Mouse (Mus musculus): ENCODE results near the gene Letmd1. TPM values are rescaled to one million over a fixed set of nuclear protein-coding genes. Genes with fewer than 3 reads are reported as not detected.
"Not testable (repeated sequence)": the region's sequence is repeated elsewhere in the genome, so short reads cannot be mapped to it uniquely, and the experiment has no call there.

Letmd1 gene
- 28.9 and 30.2 TPM in 2 replicates for total RNA-seq (2017)

DNA sequence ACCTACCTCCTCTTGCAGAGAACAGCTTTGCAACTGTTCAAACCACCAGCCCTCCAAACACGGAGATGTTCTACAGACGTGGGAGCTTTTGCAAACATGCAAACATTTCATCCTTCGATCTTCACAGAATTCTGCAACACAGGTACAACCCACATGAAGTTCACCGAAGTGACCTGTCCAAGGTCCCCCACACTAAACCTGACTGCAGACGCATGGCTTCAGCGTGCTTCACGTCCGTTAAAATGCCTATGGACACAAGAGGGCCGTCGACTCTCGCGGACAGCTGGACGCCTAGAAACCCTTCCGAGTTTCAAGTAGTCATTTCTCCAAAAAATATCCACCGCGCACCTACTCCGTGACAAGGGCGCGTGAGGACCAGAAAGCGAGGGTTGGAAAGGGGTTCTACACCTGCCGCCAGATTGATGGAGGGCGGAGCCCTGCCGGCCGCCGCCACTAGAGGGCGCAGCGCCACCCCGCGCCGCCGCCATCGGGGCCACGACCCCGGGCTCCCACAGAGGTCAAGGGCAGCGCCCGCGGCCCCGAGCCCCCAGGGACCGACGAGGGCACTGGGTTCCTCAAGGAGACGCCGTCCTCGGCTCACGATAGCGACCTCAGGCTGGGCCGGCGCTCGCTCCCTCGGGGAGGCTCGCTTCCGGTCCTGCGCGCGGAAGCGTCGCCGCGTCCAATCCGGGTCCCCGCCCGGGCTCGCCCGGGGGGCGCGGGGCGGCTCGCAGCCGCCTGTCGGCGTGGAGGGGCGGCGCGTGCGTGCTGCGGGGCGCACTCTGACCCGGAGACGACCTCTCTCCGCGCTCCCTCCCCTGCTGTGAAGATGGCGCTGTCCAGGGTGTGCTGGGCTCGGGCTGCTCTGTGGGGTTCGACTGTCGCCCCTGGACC lies at the start of gene Letmd1:
TSS of gene Letmd1 (plus strand) at position 729 of the 894 bp plus-strand sequence.
- peak; percentile 76 for ATAC-seq (ENCODE audit: extremely low read depth, insufficient number of reproducible peaks, low FRiP score, poor library complexity, severe bottlenecking)

DNA sequence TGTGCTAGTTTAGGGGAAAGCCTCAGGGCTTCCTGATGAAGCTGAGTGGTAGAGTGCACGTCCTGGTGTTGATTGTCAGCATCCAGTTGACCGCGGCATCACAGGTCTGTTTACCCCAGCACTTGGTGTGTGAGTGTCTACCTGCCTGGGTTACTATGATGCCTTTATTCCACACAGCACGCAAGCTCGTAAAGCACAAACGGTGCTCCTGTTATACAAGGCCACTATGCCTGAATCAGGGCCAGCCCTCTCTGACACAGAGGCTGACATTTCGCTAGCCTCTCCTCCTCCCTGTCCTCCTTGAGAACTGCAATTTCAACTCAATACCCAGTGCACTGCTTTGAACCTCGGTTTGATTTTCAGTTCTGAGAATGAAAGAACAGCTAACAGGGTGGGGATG lies 49.5 kb upstream of the Letmd1 start:
- ATAC-seq (ENCODE audit: extremely low read depth, insufficient number of reproducible peaks, low FRiP score, poor library complexity, severe bottlenecking) = no peak

GRCm38 (mm10) chr15:100419901-100420745 lies 48.7 kb upstream of the Letmd1 start:
- ATAC-seq (ENCODE audit: extremely low read depth, insufficient number of reproducible peaks, low FRiP score, poor library complexity, severe bottlenecking) = no peak

- ATAC-seq (ENCODE audit: extremely low read depth, insufficient number of reproducible peaks, low FRiP score, poor library complexity, severe bottlenecking) = no peak
Measured at GRCm38 (mm10) chr15:100421059-100421757, 47.6 kb upstream of the Letmd1 start.

- not testable (repeated sequence) for ATAC-seq (ENCODE audit: extremely low read depth, insufficient number of reproducible peaks, low FRiP score, poor library complexity, severe bottlenecking)
Measured at GRCm38 (mm10) chr15:100421758-100422197, 47.0 kb upstream of the Letmd1 start, which contains the start of gene Gm5475. Gene Gm5475 (plus strand): TSS chr15:100422147.

DNA sequence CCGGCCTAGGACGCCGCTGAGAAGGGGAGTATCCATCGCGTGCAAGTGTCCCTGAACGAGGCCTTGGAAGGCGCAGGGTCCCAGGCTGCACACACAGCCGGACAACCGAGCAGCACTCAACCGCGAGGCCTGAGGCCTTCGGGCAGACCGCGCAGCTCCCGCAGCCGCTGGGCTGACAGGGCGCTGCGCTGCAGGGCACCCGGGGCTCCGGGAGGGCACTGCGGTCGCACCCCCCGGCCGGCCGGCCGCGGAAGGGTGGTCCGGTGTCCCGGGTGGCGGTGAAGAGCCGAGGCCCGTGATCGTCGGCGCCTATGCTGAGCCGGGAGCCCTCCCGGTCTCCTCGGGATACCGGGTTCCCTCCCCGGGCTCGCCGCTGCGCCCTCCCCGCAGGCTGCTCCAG lies 46.3 kb upstream of the Letmd1 start:
- no peak for ATAC-seq (ENCODE audit: extremely low read depth, insufficient number of reproducible peaks, low FRiP score, poor library complexity, severe bottlenecking)

GRCm38 (mm10) chr15:100422899-100423860 lies 45.6 kb upstream of the Letmd1 start:
- ATAC-seq (ENCODE audit: extremely low read depth, insufficient number of reproducible peaks, low FRiP score, poor library complexity, severe bottlenecking) = peak; percentile 78

DNA sequence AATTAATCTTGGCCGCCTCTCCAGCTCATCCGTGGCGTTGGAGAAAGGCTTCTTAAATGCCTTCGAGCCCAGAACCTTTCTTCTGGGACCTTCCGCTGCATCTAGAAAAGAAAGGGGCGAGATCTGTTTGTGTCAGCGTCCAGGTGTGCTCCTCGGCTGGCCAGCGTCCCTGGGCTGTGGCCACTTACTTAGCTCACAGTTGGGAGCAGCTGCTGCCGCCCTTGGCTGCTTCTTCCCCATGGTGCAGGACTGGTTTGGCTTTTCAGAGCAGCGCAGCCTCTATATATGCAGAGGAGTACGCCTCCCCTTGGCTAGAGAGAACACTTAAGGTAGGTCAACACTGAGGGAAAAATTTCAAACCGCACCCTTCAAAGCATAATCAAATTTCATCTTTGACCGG lies 44.9 kb upstream of the Letmd1 start:
- no peak for ATAC-seq (ENCODE audit: extremely low read depth, insufficient number of reproducible peaks, low FRiP score, poor library complexity, severe bottlenecking)

DNA sequence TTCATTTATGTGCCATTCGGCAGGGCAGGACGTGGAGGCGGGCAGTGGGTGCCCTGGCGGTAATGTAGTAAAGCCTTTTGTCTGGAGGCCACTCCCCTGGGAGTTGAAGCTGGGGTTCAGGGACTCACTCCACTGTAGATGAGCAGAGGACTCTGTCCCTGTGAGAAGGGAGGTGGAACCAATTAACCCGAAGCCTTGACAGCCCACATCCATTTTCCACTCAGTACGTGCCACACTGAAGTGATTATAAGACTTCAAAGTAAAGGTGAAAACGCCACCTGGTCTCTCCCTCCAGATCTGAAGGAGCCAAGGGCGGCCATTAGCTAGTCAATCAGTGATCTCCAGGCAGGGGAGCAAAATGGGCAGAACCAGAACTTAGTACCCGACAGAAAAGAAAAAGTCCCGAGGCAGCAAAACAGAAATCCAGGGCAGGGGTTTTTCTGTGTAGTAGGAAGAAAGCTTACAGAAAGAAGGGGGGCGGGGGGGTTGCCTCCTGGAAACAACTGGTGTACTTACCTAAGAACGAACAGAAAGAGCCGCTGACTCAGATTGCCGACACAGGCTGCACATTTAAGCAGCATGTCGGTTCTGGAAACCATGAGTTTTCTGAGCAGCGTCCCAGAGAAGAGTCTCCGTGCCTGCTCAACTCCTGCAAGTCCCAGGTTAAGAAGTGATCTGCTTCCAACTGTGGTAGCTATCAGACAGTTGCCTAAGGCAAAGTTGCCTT lies 44.3 kb upstream of the Letmd1 start, which contains the start of gene Slc11a2:
TSS of gene Slc11a2 (minus strand) at position 677 of the 727 bp plus-strand sequence.
- ATAC-seq (ENCODE audit: extremely low read depth, insufficient number of reproducible peaks, low FRiP score, poor library complexity, severe bottlenecking) = no peak

- no peak for ATAC-seq (ENCODE audit: extremely low read depth, insufficient number of reproducible peaks, low FRiP score, poor library complexity, severe bottlenecking)
Measured at GRCm38 (mm10) chr15:100428296-100428905, 40.4 kb upstream of the Letmd1 start.

- no peak for ATAC-seq (ENCODE audit: extremely low read depth, insufficient number of reproducible peaks, low FRiP score, poor library complexity, severe bottlenecking)
Measured at GRCm38 (mm10) chr15:100429959-100430565, 38.8 kb upstream of the Letmd1 start.

DNA sequence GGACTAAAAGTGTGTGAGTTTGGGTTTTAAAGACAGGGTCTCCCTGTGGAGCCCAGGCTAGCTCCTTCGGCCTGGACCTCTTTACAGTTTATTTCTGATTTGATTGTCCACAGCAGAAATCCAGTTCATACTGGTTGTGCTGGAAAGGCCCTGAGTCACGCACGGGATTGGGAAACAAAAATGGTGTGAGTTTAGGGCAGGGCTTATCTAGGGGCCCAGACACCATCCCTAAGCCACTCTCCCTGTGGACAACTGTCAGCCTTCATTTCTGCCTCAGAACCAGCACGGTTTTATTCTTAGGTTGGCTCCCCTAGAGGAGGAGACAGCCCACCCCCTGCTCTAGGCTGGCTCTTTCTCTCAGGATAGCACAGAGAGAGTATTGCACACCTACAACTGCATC lies 35.6 kb upstream of the Letmd1 start:
- ATAC-seq (ENCODE audit: extremely low read depth, insufficient number of reproducible peaks, low FRiP score, poor library complexity, severe bottlenecking) = no peak

DNA sequence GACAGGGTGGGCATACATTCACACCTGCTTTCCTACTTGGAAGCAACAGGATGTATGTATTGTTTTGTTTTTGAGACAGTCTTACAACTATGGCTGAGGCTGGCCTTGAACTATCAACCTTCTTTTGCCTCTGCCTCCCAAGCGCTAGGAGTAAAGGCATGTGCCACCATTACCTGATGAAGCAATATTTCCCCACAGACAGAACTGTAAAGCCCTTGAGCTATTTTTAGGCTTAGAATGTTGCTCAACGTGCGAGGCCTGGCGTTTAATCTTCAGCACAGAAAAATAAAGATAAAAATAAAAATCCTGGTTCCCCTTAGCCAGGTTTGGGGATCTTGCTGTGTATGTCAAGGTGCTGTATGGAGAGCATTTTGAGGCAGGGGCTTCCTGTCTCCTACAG lies 32.7 kb upstream of the Letmd1 start:
- no peak for ATAC-seq (ENCODE audit: extremely low read depth, insufficient number of reproducible peaks, low FRiP score, poor library complexity, severe bottlenecking)

DNA sequence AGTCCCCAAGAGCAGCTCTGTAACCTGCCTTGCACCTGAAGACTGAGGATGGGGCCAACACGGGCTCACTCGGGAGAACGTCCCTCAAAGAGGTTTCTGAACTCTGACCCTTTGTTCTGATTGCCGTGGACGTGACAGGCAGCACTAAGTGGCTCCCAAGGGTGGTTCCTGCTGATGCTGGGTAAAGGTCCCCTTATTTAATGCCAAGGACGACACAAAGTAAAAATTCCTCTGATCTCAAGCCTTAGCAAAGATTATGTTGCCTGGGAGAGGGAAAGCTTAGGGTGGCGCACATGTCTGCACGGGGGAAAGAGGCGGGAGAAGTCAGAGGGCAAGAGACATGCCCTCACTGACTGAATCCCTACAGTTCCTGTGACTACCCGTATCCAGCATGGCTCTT lies 32.3 kb upstream of the Letmd1 start:
- ATAC-seq (ENCODE audit: extremely low read depth, insufficient number of reproducible peaks, low FRiP score, poor library complexity, severe bottlenecking) = no peak

DNA sequence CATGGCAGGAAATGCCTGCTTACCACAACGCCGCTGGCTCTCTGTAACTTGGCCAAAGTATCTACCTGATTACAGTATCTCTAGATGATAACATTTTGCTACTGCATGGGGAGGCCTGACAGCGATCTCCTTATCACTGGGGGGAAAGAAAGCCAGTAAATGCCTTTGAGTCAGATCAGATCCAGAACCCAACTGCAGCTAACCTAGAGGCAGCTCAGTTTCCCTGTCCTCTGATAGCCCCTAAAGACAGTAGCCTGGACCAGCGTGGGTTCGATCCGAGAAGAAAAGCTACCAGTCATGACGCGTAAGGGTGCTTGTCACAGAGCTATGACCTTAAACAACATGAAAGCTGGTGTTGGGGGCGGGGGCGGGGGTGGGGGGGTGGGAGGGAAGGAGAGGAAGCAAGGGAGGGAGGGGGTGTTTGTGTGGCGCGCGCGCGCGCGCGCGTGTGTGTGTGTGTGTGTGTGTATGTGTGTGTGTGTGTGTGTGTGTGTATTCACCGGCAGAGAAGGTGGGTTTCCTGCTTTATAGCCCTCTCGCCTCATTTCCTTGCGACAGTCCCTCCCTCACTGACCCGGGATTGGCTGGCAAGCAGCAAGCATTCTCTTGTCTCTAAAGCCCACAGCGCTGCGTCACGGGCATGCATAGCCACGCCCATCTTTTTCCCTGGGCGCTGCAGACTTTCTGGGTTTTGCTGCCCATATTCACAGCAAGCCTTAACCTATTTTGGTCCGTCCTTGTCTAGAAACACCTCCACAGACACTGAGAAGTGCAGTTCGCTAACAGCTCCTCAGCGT lies 25.5 kb upstream of the Letmd1 start:
- peak; percentile 97 for ATAC-seq (ENCODE audit: extremely low read depth, insufficient number of reproducible peaks, low FRiP score, poor library complexity, severe bottlenecking)

GRCm38 (mm10) chr15:100446887-100447286 lies 21.9 kb upstream of the Letmd1 start:
- ATAC-seq (ENCODE audit: extremely low read depth, insufficient number of reproducible peaks, low FRiP score, poor library complexity, severe bottlenecking) = no peak

Measured in neutrophil, adult 5-6 weeks (primary cell).